Mouse (Mus musculus): ENCODE data around the gene Micu2.

Micu2 gene

DNA sequence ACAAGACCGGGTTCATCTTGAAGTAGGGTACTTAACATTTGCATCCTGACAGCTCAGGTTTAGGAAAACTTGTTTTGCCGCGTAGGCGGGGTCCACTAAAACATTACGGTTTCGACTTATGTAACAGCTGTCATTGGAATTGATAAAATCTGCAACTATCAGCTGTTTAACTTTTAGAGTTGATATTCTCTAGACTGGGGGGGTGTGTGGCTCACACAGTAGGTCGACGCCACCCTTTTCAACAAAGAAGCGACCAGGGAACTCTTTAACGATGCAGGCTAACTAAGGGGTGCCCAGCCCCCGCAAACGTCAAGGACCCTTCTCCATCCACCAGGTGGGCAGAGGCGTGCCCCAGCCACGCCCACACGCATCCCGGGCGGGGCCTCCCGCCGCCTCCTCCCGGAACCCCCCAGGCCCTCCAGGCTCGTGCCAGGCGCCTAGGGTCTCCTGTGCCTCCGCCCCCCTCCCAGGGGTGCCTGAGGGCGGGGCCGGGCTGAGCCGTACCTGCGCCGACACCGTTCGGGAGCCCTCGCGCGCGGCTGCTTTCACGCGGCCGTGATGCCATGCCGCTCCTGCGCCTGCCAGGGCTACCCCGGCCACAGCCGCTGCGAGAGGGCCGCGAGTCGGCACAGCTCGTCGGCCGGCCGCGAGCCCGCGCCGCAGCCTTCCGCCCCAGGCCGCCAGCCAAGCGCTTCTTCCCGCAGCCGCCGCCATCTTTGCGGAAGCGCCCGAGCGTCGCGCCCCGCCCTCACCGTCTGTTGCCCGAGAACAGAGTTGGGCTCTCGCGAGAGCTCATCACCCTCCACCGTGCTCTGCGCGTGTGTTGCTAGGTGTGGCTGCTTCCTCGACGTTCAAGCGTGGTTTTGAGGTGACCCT, at the start of gene Micu2:
Gene Micu2, minus strand, starts transcription at position 737 of the 876 bp plus-strand sequence.
- peak; percentile 90 for DNase-seq

DNA sequence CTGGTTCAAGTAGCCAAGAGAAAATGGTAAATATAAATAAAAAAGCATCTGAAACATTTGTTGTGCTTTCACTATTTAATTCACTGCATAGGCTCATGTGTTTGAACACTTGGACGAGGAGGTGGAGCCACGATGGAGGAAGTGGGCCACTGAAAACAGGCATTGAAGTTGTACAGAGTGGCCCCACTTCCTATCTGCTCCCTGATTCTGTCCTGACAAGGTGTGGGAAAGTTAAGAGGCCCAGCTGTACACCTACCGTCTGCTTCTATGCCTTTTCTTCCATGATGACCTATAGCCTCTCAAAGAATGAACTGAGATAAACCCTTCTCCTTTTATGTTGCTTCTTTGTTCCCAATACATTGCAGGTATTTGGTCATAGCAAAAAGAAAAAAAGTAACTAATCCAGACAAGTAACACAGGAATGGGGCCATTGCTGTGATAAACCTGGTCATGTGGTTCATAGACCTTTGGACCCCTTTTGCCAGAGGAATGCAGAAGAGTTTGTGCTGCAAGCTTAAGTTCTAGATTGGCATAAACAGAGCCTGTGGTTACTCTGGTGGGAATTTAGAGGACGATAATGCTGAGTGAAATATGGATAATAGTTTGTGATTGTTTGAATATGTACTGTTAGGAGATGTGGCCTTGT, 47.7 kb upstream of the Micu2 start:
- DNase-seq = no peak

DNA sequence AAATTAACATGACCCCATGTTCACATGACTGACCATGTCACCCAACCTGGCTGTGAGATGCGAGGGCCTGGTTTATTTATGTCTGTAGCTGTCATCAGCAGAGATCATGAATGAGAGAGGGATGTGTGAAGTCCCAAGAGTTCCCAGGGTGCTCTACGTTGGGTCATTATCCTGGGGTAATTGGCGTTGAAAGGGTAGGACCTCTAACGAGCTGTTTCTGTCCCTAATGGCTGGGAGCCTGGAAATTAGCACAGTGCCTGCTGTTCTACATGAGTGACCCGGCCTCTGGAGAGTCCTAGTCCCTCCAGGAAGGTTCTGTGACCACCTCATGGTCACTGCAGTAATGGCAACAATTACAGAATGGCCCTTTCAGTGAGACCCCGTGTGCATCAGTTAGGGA, 37.1 kb upstream of the Micu2 start:
- DNase-seq = no peak

DNA sequence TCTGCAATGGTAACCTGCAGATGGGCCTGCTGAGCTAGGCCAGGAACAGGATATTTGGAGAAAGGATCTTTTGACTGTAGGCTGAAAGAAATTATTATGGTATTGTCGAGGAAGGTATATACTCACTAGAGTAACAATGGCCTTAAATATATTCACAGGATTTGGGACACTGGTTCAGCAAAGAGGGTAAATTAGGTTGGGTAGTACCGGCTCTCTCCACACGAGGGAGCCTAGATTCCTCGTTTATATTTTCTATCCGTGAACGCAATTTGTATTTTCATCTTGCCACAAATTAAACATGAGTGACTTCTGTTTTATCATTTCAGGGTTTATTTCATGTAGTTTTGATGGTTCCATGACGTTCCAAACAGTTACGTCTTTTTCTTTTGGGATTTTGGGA, 35.5 kb upstream of the Micu2 start:
- peak; percentile 73 for DNase-seq

DNA sequence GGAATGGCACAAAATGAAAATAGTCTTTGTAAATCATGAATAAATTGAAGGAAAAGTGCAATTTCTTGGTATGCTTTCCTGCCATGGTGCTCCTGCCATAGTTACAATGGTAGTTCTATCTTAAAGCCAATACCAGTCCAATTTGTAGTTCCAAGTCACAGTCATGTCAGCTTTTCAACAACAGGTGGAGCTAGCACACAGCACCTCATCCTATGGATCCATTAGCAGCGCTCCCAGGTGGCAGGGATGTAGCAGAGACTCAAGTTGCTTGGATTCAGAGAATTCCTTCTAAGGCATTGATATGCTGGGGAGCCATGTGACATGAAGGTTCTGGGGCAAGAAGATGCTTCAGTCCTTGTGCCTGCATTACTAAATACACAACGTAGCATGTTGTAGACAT, 19.8 kb upstream of the Micu2 start:
- peak; percentile 41 for DNase-seq

DNA sequence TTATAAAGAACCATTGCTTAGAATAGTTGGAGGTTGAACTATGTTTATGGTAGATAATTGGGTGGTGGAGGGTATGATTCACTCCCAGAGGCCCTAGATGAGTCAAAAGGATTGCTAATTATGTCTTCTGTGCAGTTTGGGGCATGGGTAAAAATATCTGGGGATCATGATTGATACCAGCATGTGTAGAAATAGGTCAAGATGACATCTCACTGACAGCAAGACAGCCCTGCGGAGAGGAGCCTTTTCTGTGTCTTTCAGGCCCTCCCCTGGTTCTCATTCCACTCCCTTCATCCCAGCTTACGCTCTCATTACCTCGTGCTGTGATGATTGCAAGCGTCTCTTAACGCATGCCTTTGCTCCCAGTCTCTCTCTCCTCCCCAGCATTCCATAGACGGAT, 4.8 kb upstream of the Micu2 start:
- no peak for DNase-seq

DNA sequence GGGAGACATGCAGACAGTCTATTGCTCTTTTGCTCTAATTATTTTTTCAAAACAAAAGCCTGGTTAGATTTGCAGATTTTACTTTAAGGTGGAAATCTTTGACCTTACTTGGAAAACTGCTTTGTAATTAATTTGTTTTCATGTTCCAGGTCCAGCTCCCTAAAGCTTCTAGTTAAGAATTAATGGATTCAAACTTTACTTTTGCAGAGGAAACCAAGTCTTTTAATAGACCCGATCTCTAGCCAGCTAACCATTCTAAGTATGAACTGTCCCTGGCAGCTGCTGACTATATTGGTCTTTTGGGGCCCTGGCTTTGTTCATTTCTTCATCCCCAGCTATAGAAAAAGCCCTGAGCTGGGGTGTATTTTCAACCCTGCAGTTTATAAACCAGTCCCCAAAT, 3.1 kb upstream of the Micu2 start:
- no peak for DNase-seq

DNA sequence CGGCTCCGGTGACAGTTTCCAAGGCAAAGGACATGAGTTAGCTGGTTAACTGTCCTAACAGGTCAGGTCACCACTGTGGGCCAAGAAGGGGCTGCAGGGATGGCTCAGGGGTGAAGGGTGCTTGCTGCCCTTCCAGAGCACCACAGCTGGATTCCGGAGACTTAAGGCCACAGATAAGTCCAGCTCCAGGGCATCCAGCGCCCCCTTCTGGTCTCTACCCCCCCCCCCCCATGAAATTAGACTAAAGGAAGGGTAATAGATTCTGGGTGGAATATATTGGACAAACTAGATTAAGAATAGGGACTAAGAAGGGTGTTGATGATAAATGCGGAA, 306 bp upstream of the Micu2 start:
- DNase-seq = no peak

DNA sequence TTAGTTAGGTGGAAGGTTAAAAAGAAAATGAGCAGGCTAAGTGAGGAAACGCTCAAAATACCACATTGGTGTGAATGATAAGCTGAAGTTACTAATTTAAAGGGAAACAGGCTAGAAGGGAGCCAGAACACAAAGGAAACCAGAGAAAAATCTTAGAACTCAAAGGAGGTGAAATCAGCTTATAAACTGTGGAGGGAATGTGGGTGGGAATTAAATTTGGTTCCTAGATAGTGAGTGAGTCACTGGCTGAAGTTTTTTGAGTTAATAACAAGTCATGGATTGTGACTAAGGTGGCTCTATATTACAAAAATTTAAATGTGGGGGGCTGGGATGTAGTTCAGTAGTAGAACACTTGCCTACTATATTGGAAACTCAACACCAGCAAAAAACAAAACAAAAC, 1.6 kb downstream of the Micu2 start:
- no peak for DNase-seq

DNA sequence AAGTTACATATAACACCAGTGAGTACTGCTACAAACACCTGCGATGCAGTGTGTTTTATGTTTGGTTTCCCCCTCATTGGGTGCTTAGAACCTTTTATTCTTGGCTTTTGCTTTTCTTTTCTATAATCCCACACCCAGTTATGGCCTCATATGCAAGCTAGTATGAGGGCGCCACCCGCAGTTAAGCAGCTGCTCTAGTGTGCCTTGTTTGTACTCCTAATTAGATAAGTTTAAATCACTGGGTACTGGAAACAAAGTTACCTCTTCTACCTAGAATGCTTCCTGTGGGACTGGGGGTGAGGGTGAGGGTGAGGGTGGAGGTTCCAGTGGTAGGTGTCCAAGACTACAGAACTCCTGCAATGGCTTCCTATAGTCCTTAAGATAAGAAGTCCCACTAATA, 2.9 kb downstream of the Micu2 start:
- peak; percentile 3 for DNase-seq

DNA sequence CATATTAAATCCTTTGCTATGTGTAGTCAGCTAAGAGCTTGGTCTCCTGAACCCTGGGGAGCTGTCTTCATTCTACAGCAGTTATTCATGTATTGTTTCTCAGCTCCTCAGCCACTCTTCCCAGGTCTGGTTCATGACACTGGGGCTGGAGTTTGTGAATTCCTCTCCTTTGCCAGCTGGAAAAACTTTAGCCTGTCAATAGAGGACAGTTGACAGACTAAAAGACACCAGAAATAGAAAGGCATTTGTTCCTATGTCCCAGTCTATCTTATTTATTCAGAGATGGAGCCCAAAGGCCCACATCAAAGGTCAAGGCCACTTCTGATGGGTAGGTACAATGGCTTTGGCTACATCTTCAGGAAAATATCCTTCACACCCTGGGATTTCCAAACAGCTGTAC, 7.3 kb downstream of the Micu2 start:
- DNase-seq = no peak

DNA sequence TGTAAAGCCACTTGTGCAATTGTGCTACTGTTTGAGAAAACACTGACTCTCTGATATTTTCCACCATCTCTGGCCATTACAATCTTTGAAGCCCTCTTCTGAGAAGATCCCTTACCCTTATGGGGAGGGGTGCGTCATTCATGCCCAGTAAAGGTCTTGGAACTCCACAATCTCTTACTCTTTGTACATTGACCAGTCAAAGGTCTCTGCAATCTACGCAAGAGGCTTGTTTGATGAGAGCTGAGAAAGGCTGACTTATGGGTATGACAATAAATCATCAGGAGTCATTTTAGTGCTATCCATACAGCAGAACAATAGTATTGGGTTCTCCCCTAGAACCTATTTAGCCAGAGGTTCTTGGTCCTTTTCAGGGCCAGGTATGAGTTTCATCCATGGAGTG, 9.9 kb downstream of the Micu2 start:
- DNase-seq = no peak

DNA sequence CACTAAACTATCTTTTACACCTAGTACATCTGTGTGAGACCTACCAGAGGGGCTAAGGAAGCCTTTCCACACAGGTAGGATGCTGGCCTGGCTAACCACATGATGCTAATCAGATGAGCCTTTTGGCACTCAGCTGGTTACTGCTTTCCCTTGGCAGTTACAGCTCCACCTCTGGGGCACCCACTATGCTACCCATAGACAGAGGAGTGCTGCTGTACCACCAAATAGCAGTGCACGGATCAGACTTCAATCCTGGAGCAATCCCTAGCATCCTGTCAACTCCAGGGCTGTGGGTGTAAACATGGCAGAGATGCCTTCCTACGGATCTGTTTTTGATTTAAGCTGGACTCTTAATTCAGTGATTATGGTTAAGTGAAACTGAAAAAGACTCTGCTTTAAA, 13.3 kb downstream of the Micu2 start:
- no peak for DNase-seq

DNA sequence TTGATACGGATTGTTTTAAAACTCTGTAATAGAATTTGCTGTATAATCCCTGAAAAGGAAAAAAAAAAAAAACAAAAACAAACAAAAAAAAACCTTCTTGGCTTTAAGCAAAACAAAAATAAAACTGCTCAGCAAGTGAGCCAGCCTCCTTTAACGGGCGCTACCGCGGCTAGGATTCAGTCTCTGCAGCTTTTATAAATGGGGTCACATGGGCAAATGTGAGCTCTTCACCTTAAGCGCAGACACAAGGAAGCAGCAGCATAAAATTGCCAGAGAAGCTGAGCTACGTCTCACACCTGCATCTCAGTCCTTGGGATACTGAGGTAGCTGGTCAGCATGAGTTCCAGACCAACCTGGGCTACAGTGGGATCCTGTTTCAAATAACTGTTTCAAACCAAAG, 16.6 kb downstream of the Micu2 start:
- DNase-seq = no peak

DNA sequence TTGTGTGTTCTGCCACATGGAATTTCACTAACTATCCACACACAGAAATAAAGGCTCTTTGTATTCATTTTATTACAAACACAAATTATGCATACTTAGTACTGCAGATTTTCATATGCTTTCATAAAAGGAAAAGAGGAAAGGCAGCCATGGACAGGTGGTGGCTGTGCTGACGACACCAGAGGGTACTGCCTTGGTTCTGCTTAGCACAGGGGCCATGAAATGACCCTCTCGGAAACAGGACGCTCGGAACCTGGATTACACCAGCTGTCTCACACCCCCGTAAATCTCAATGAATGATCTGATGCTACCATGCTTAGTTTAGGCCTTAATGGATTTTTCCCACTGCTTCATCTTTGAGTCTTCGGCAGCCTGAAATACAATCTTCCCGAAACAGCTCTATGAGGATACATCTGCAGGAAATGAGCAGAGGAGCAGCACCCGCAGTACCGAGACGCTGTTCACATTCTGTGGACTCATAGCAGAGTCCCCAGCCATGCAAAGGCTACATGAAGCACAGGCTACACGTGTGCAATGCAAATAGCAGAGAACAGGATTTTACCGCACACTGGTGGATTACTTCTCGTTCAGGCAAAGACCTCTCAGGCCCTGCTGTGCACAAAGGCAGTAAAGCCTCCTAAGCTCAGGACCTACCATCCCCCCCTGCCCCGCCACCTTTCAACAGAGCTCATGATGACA, 17.2 kb downstream of the Micu2 start:
- DNase-seq = no peak

DNA sequence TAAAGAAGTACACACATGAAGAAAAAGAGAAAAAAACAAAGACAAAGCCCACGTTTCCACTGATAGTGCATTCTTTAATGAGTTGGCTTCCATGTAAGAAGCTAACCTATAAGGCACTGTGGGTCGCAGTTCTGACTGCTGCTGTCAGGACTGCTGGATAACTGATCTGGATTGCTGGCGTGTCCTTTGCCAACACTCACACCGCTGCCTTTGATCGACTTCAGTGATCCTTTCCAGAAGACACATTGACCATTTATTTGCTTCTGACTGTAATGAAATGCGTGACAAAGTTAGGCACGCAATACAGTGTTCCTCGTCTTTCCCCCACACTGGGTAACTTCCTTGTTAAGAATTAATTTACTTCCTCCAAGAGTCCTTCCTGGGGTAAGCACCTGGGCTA, 18.3 kb downstream of the Micu2 start:
- DNase-seq = no peak

DNA sequence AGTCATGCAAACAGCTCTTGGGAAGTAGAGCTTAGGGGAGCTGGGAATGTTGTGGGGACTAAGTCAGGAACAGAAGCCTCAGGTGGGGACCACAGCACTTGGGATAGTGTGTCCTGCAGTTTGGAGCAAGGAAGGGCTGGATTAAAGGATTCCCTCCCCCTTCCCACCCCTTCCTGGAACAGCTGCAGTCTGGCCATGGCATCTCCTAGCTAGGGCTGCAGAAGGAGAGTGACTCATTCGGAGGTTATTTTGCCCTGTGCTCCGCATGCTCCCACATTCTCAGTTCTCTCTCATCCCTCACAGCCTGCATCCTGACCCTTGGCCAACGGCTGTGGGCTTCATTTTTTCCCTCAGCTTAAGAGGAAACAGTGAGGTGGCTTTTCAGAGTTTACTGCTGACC, 18.9 kb downstream of the Micu2 start:
- peak; percentile 2 for DNase-seq

DNA sequence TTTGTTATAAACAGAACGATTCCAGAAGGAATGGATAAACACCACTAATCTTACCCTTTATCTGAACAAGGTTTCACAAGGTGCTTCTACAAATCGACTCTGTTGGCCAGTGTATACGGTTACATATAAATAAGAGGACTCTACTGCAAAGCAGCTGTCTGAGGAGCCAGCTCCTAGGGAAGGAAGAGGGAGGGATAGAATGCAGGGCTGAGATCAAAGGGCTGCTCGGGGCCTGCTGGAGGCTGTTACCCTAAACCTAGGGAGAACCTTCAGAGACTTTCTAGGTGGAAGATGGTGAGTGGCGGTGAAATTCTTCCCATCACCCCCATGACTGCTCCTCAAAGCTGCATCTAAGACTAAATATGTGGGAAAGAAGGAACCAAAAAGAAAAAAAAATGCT, 20.9 kb downstream of the Micu2 start:
- DNase-seq = no peak

DNA sequence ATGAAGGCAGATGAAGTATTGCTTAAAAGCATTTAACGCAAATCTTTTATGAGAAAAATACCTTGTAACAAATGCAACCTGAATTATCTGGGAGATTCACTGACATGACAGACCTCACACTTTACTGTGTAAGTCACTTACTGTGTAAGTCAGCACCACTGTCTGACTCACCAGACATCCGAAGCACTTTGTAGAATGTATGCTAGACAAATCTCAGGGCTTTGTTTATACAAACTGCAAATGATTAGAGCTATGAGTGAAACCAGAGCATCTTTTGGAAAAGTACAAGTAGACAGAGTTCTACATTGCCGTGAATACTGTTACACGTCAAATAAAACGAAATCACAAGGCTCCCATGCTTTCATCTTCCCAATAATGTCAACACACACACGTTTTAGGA, 23.4 kb downstream of the Micu2 start:
- DNase-seq = no peak

DNA sequence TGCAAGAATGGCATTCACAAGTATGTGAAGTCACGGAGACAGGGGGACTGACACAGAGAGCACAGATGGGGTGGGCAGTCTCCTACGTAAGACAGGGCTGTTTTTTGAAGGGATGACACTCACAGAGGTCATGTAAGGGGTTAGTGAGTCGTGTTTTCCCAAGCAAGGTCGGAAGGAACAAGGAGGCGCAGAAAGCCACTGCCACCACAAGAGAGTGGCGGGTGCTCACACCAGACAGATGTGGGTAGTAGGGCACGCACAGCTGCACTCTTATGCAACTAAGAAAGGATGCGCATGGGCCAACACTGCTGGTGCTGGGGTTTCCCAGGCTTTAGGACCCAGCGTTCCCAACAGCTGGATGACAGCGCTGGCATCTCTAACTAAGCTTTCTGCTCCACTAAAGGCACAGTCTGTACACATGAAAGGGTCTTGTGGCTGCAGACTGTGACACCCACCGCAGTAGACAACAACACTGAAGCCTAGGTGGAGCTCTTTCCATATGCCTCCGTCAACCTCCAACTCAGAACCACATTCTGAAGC, 27.0 kb downstream of the Micu2 start:
- peak; percentile 1 for DNase-seq

DNA sequence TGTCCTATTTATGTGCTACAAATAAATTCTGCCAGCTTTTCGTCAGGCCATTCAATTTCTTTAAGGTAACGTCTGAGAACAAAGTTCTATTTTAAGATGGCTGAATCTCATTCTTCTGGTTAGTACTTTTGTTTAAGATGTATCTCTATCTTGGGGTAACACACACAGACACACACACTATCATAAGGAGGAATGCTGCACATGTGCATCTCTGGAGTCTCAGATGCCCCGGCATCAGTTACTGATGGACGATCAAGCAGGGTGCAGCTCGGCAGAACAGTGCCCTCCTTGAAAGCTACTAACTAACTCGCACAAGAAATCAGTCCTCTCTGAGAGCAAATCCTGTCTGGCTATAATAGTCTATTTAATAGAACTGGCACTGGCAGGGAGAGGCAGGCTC, 30.2 kb downstream of the Micu2 start:
- no peak for DNase-seq

DNA sequence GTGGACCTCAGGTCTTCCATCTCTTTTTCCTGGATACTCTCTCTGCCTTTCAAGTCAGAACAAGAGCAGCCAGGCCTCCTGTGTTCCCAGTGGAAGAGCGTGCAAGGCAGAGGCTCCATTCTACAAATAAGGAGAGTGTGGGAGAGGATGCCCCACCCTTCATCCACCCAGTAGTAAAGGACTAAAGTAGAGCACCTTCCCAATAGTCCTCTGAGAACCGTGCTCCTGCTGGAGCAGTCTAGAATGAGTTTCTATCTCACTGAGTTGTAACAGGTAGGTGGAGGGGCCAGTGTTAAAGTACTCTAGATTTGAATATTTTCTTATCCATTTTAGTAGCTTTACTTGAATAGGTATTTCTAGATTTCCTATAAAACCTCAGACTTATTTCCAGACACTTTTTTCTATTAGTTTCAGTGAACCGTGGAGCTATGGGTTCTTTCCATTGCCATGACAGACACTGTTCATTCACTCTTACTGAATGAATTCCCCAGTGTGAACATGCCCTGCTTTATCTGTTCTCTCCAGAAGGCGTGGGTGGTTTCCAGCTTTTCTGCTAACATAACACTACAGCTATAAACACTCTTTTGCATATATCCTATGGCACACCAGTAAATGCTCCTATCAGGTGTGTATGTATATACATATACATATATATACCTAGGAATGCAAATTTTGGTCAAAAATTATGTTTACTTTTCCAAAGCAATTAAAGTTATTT, 31.8 kb downstream of the Micu2 start:
- no peak for DNase-seq

DNA sequence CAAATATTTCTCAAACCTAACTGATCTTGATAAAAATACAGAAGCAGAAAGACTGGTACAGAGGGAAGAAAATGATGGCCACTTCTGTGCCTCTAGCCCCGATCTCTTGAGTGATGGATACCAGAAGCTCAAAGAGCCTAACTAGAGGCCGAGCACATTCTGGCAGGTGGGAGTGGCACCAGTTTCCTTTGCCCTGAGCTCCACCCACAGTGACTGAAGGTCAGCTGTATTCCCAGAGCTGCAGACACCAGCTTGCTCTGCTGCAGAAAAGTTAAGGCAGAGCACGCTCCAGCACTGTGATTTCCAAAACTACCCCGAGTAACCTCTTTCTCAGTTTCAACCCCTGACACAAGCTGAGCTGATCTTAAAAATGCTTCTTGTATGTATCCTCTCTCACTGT, 37.2 kb downstream of the Micu2 start:
- no peak for DNase-seq
